Mouse (Mus musculus) liver, postnatal 0 days (tissue): ENCODE data around the gene Hhat. TPM values are rescaled to one million over a fixed set of nuclear protein-coding genes. Genes with fewer than 3 reads are reported as not detected.

Experiments
- ATAC-seq: fragments of 200-750 bp; cut with Nextera tagmentation; 2 replicates; pipeline ENCODE4 v1.8.0; 2017; ENCODE audit warnings: mild to moderate bottlenecking, moderate library complexity
- DNase-seq: peaks from one replicate; pipeline ENCODE4 v3.0.0-alpha.2; 2016
- H3K27ac ChIP-seq: fragments of 300-500 bp; sonication (generic); 2 replicates; pipeline ENCODE4 v1.5.1; 2014; ENCODE audit warnings: antibody characterized with exemption, moderate library complexity, mild to moderate bottlenecking, low read depth
- H3K27me3 ChIP-seq: fragments of 300-500 bp; sonication (generic); 2 replicates; pipeline ENCODE4 v1.6.1; 2014; ENCODE audit warnings: low read length, control low read depth, mixed read lengths; ENCODE audit not compliant: insufficient read depth
- H3K36me3 ChIP-seq: fragments of 300-500 bp; sonication (generic); replicated peaks from 2 replicates; pipeline ENCODE4 v1.6.1; 2014; ENCODE audit warnings: mild to moderate bottlenecking, control low read depth, low read length, moderate library complexity, mixed read lengths; ENCODE audit not compliant: insufficient read depth
- H3K4me1 ChIP-seq: fragments of 300-500 bp; sonication (generic); 2 replicates; pipeline ENCODE4 v1.6.1; 2014; ENCODE audit warnings: antibody characterized with exemption, mild to moderate bottlenecking, control low read depth; ENCODE audit not compliant: insufficient read depth
- H3K4me2 ChIP-seq: fragments of 300-500 bp; sonication (generic); 2 replicates; pipeline ENCODE4 v1.6.1; 2014; ENCODE audit warnings: low read depth, mild to moderate bottlenecking, low read length, moderate library complexity, mixed read lengths
- H3K4me3 ChIP-seq: fragments of 300-500 bp; sonication (generic); 2 replicates; pipeline ENCODE4 v1.5.1; 2014; ENCODE audit warnings: low read depth, low read length
- H3K9ac ChIP-seq: fragments of 300-500 bp; sonication (generic); replicated peaks from 2 replicates; pipeline ENCODE4 v1.6.1; 2014; ENCODE audit warnings: mild to moderate bottlenecking, moderate library complexity
- H3K9me3 ChIP-seq: fragments of 300-500 bp; sonication (generic); 2 replicates; pipeline ENCODE4 v1.6.1; 2016; ENCODE audit warnings: mild to moderate bottlenecking, control low read depth, low read length, mixed read lengths
- CTCF ChIP-seq: sonication (generic); IDR thresholded peaks from 2 replicates; pipeline ENCODE4 v1.5.1; 2016; ENCODE audit warnings: antibody characterized with exemption, low read depth
- EP300 ChIP-seq: IDR thresholded peaks from 2 replicates; pipeline ENCODE4 v1.6.1; 2016; ENCODE audit warnings: antibody characterized with exemption, low read depth, mild to moderate bottlenecking
- WGBS: fragments of 180-500 bp; shearing (Covaris S2); extraction: QIAGEN DNeasy Blood & Tissue Kit; methylation state at CpG from one replicate; pipeline ENCODE4 v1.1.7; 2014; ENCODE audit not compliant: insufficient replicate concordance; 5-methylcytosine and 5-hydroxymethylcytosine counted together
- polyA plus RNA-seq: library from polyadenylated mRNA; unstranded; fragments of >200 nt; fragmentation: Nextera tagmentation; extraction: Ambion mirVana; gene quantifications from 2 replicates; pipeline ENCODE4 v1.2.1, GENCODE M21; 2015

Hhat gene
- polyA plus RNA-seq, 1 experiment from 2014 or later = 1.1 TPM

GRCm38 (mm10) chr1:192770130-192770494 lies 911 bp downstream of the Hhat start:
- ATAC-seq = peak; percentile 60
- no peaks in the 10 kb centered on the region for H3K27me3 ChIP-seq
- H3K4me1 ChIP-seq = peaks cover 13% of the 10 kb centered on the region
- H3K4me3 ChIP-seq = peak overlapping the region; percentile 64
- peak overlapping the region; percentile 70 for H3K9ac ChIP-seq
- H3K36me3 ChIP-seq = no peaks in the 10 kb centered on the region
- peak overlapping the region; percentile 82 for H3K27ac ChIP-seq
- TF ChIP-seq EP300 (no peak), CTCF (no peak)
- peak overlapping the region; percentile 79 for H3K4me2 ChIP-seq
- no peak for DNase-seq
- 21% methylated on average over 10 of the region's 10 CpGs for WGBS
- no peaks in the 10 kb centered on the region for H3K9me3 ChIP-seq

DNA sequence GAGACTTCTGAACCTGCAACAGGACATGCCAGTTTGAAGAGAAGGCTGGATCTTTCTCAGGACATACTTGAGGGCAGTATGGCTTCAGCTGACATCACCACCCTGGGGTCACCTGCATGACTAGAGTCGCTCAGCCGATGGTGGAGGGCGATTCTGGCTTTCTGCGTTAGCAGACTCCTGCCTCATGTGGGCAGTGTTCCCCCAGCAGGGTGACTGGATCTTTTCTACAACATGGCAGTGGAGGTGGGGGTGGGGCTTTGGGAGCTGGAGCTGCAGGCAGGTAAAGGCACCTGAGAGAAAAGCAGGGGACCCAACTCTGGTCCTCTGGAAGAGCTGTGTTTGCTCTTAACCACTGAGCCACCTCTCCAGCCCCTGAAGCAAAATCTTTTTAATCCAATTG lies 5.5 kb downstream of the Hhat start:
- TF ChIP-seq CTCF (peak; percentile 49), EP300 (no peak)
- H3K27ac ChIP-seq = no peak overlapping the region
- no peaks in the 10 kb centered on the region for H3K27me3 ChIP-seq
- peak; percentile 29 for DNase-seq
- H3K4me1 ChIP-seq = peaks cover 16% of the 10 kb centered on the region
- no peak overlapping the region for H3K9ac ChIP-seq
- H3K4me3 ChIP-seq = no peak overlapping the region
- H3K9me3 ChIP-seq = no peaks in the 10 kb centered on the region
- H3K36me3 ChIP-seq = no peaks in the 10 kb centered on the region
- WGBS = 48% methylated on average over 4 of the region's 4 CpGs
- H3K4me2 ChIP-seq = no peak overlapping the region
- no peak for ATAC-seq

DNA sequence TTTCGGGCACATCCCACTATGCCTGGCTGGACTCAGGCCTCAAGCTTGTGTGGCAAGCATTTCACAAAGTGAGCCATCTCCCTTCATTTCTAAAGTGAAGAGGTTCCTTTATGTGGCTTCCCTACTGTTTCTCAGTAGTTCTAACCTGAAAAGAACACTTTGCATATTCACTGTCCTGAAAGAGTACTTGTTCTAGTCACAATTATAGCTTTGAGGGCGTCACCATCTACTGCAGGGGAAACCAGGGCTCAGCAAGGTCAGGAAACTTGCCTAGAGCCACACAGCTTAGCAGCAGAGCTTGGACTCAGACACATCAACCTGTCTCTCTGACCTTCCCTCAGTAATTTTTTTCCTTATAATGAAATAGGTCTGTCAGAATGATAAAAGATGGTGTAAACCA lies 6.5 kb downstream of the Hhat start:
- H3K4me3 ChIP-seq = no peak overlapping the region
- no peak overlapping the region for H3K9ac ChIP-seq
- no peaks in the 10 kb centered on the region for H3K27me3 ChIP-seq
- no peak overlapping the region for H3K27ac ChIP-seq
- WGBS = 59% methylated on average over 2 of the region's 2 CpGs
- TF ChIP-seq CTCF (no peak), EP300 (no peak)
- peaks cover 12% of the 10 kb centered on the region for H3K4me1 ChIP-seq
- H3K36me3 ChIP-seq = no peaks in the 10 kb centered on the region
- DNase-seq (no peak), ATAC-seq (no peak)
- no peaks in the 10 kb centered on the region for H3K9me3 ChIP-seq
- H3K4me2 ChIP-seq = no peak overlapping the region

DNA sequence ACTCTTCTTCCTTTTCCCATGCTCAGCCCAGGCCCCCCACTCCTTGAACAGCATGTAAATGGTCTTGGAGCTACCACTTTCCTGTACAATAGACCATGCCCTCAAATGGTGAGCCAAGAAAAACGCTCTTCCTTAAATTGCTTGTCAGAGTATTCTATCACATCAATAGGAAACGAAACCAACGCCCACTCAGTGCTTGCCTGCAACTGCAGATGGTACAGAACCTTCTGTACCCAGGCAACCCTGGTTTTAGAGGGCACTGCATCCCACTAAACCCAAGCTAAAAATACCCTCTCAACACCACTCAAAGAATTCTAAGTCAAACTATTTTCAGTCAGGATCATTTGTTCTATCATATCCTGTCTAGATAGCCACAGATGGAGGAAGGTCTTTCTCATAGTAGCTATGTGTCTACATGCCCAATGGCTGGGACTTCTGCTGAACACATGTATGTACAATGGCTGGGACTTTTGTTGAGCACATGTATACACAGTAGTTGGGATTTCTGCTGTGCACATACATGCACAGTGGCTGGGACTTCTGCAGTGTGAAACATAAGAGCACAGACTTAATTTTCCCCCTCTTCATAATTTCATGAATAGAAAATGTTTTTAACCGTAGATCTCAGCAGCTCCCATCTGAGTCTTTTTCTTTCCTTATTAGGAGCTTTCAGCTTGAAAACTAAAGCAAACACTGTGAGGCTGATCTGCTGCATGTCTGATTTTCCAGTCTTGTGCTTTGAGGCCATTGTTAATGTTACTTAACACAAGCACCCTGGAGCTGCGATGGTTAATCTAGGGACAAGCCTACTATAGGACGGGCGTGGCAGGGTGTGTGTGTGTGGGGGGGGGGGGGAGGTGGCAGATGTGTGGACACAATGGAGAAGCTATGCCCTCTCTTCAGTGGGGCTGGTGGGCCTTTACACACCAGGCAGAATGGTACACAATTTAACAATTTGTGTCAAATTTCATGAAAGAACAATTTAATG lies 7.8 kb downstream of the Hhat start:
- Histone ChIP-seq H3K4me2 (no peak overlapping the region), H3K27ac (no peak overlapping the region), H3K27me3 (no peaks in the 10 kb centered on the region), H3K9ac (no peak overlapping the region), H3K4me3 (no peak overlapping the region), H3K36me3 (no peaks in the 10 kb centered on the region), H3K4me1 (peaks cover 12% of the 10 kb centered on the region; the same call in 1 of the 2 replicates), H3K9me3 (no peaks in the 10 kb centered on the region)
- WGBS = 51% methylated on average over 7 of the region's 7 CpGs
- ATAC-seq = no peak
- no peak for TF ChIP-seq EP300
- TF ChIP-seq CTCF = no peak
- DNase-seq = no peak

DNA sequence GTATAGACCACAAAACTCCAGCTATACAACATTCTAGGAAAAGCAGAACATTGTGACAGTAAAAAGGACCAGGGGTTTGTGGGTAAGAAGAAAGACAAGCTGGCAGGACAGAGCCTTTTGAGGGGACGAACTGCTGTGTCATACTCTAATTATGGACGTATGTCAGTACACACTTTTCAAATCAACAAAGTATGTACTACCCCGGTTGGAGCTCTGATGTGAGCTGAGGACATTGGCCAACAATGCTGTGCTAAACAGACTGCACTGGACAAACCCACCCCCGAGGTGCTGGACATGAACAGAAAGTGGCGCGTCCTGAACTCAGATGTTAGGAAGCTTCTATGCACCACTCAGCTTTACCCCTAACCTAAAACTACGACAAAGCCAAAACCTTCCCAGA lies 14.3 kb downstream of the Hhat start:
- H3K4me3 ChIP-seq = no peak overlapping the region
- no peaks in the 10 kb centered on the region for H3K27me3 ChIP-seq
- H3K9ac ChIP-seq = no peak overlapping the region
- no peak for DNase-seq
- H3K36me3 ChIP-seq = no peaks in the 10 kb centered on the region
- TF ChIP-seq EP300 = no peak
- no peak for TF ChIP-seq CTCF
- ATAC-seq = no peak
- WGBS = 66% methylated on average over 7 of the region's 7 CpGs
- peaks cover 8% of the 10 kb centered on the region; the same call in 1 of the 2 replicates for H3K4me1 ChIP-seq
- H3K4me2 ChIP-seq = no peak overlapping the region
- no peaks in the 10 kb centered on the region for H3K9me3 ChIP-seq
- no peak overlapping the region for H3K27ac ChIP-seq

DNA sequence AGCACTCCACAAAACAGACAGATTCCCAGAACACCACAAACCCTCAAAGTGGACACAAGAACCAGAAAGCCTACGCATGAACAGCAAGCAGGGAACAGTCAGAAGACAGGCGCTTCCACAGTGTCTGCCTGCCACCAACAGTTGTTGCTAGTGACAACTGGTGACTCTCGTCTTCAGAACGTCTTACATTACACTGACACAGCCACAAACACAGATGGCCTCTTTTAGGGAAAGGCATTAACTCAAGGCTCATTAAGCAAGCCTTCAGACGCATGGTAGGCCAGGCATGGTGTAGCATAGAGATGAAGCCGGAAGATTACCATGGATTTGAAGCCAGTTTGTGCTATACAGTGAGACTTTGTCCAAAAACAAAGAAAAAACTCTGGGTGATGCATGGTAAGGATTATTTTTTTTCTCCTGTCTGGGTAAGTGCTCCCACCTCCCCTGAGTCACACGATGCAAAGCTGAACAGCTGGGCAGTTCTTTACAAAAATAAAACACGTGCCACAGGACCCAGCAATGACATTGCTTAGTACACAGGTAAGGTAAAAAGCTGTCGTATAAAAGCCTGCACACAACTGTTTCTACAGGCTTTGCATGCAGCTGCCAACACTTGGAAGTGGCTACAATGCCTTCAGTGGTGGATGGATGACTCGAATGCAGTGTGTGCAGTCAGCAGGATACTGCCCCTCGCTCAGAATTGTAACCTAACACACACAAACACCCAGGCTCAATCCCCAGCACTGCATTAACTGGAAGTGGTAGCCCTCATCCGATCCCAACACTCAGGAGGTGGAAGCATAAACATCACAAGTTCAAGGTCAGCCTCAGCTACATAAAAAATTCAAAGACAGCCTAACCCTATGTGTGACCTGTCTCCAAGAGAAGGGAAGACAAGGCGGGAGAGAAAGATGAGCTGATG lies 15.1 kb downstream of the Hhat start:
- no peak overlapping the region for H3K9ac ChIP-seq
- no peak for DNase-seq
- H3K9me3 ChIP-seq = no peaks in the 10 kb centered on the region
- TF ChIP-seq EP300 (no peak), CTCF (no peak)
- ATAC-seq = no peak
- no peak overlapping the region for H3K4me2 ChIP-seq
- H3K36me3 ChIP-seq = no peaks in the 10 kb centered on the region
- WGBS = 79% methylated on average over 13 of the region's 13 CpGs
- H3K4me3 ChIP-seq = no peak overlapping the region
- no peak overlapping the region for H3K27ac ChIP-seq
- peaks cover 8% of the 10 kb centered on the region; the same call in 1 of the 2 replicates for H3K4me1 ChIP-seq
- H3K27me3 ChIP-seq = no peaks in the 10 kb centered on the region
